Mouse (Mus musculus) left cerebral cortex, adult 8-10 months (tissue): ENCODE measurements at regions not wholly inside any gene's neighbourhood (a gene's known extent, or its start where the extent isn't known, plus 50 kb on each side); places are given as distances from the start of the nearest gene placed in this dataset.

Source experiments
- DNase-seq, 2 experiments: peaks; one replicate each; pipeline ENCODE4 v3.0.0; 2022; ENCODE audit warnings: low spot score in 2 of 2

GRCm38 (mm10) chr2:173368899-173369298, 92.6 kb upstream of the Pmepa1 start:
- no peak for DNase-seq

DNA sequence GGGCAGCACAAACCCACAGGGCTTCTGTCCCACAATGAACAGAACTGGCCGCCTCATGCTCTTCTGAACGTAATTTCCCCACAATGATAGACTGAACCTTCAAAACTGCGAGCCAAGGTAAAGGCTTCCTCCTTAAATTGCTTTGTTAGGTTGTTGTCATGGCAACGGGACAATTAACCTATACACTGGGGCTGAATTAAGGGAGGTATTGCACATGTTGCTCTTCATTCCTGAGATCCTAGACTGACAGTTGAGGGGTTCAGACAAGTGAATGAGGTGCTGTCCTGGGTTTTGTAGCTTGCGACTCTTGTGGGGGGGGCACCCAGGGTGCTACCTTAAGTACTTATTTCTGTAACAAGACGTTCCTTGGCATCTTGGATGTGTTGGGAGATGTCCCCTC, 100.6 kb upstream of the Pmepa1 start:
- DNase-seq, result no peak

DNA sequence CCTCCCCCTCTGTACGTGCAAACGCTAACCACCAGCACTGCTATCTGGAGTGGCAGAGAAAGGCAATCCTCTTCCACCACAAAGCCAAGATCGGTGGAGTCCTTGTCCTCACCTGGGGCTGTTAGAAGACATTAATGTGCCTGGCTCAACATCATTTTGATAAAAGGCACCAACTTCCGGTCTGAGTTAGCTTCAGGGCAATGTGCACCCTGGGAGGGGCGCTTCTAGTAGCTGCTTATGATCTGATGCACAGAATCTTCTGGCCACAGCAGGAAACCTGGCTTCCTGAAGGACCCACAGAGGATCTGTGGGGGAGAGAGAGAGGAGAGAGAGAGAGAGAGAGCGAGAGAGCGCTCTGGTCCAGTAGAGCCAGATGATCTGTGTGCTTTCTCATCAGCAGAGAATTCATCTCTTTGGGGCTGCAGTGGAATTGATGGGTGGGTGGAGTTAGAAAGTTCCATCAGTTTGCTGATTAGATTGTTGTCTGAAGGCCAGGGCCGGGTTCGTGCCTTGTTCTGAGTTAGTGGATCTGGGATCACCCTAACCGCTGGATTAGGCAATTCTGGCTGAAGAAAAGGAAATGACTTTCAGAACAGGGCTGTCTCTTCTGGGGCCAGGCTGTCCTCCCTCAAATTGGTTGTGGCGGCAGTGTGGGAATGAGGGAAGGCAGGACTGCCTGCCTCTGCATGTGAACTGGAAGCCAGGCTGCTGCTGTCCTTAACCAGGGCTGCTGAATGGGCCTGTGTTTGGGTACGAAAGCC, 101.3 kb upstream of the Pmepa1 start:
- no peak for DNase-seq

- DNase-seq, result no peak
Observed at GRCm38 (mm10) chr2:173379736-173380135, 103.4 kb upstream of the Pmepa1 start.

DNA sequence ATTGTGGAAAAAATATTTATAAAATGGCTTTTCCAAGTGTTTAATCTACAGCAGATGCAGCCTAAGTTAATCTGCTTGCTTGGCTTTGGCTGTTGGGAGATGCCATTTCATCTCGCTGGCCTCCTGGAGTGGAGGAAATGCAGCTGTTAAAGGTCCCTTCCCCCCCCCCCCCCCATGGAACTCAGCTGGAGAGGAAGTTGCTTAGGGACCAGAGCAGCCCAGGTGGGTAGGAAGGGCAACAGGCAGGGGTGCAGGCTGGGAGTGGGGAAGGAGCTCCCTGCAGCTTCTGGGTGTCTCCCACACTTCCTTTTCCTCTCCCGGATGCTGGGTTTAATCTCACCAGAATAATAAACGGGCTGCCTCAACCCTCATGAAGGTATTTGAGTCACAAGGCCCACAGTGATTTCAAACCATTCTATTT, 104.0 kb upstream of the Pmepa1 start:
- DNase-seq, result no peak

GRCm38 (mm10) chr2:173382176-173382813, 106.0 kb upstream of the Pmepa1 start:
- no peak for DNase-seq

GRCm38 (mm10) chr2:173384935-173385586, 108.7 kb upstream of the Pmepa1 start:
- DNase-seq, result no peak

GRCm38 (mm10) chr2:173385722-173386141, 109.4 kb upstream of the Pmepa1 start:
- DNase-seq, result no peak

DNA sequence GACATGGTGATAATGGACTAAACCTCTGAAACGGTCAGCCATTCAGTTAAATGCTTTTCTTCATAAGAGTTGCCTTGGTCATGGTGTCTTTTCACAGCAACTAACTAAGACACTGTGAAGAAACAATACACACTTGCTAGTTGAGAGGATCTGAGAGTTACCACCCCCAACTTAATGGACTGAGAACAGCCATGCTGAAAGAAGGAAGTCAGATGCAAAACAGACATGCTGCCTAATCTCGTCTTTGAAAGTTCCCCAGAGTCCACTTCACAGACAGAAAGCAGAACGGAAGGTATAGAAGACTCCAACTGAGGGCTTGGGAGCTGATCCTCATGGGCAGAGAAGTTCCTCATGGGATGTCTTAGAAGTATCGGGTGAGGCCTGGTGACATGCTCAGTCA, 111.8 kb upstream of the Pmepa1 start:
- DNase-seq, result no peak

- no peak for DNase-seq
Observed at GRCm38 (mm10) chr2:173392557-173393323, 116.4 kb upstream of the Pmepa1 start.

DNA sequence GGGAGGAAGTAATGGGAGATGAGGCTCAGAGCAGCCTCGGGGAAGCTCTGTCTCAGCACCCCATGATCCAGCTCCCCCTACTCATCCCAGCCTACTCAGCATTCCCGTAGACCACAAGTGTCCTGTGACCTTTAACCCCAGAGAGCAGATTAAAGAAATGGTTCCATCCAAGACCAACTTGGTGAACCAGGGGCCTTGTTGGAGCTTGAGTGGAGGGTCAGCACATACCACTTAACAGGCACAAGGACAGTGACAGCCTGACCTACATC, 116.9 kb upstream of the Pmepa1 start:
- no peak for DNase-seq

- no peak for DNase-seq
Observed at GRCm38 (mm10) chr2:173395526-173395925, 119.2 kb upstream of the Pmepa1 start.

DNA sequence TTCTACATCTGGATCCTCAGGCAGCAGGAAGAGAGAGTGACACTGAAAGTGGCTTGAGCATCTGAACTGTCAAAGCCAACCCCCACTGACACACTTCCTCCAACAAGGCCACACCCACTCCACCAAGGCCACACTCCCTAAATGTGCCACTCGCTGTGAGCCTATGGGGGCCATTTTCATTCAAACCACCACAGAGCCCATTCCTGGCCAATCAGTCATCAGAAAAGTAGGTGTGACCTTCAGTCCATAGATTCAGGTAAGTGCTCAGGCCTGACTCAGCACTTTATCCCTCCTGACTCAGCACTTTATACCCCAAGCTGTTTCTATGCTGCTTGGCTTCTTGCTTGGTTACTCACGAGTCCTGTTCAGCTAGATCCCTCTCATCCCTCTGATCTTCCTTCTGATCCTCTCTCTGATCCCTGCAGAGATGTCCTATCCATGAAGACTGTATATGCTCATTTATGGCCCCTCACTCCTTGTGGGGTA, 121.6 kb upstream of the Pmepa1 start:
- no peak for DNase-seq

DNA sequence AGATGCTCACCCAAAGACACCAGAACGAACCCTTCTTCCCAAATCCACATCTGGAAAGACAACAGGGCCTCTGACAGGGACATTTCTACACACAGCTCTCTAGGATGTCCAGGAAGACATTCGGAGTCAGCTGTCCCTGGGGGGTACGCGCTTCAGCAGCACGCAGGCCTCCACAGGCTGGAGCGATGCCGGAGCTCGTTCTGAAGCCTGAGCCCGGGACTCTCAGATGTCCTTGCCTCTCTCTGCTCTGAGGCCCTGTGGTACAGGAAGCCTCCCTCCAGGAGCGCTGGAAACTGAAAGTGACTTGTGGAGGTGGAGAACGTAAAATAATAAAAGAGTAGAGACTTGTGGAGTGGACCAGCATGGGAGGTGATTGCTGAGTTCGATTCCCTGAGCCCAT, 116.8 kb upstream of the 1700021F07Rik start:
- DNase-seq, result no peak

- peak; percentile 9 to 50 for DNase-seq
Observed at GRCm38 (mm10) chr2:173406344-173407094, 115.9 kb upstream of the 1700021F07Rik start.

DNA sequence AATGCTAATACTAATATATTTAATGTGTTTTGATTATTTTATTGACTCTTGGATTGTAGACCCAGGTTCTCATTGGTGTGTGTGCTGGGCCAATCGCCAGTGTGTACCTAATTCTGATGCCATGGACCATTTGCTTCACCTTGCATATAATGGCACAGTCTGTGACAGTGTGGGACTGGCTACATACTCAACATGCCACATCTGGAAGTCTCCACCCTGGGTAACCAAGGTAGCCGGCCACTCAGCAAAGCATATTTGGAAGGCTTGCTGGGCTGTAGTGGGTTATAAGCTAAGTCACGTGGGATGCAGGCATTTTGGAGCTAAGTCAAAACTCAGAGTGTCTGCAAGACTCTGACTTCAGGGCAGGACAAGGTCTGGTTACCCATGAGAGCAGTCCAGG, 115.3 kb upstream of the 1700021F07Rik start:
- DNase-seq, result no peak

GRCm38 (mm10) chr2:173408681-173409081, 113.7 kb upstream of the 1700021F07Rik start:
- no peak for DNase-seq

DNA sequence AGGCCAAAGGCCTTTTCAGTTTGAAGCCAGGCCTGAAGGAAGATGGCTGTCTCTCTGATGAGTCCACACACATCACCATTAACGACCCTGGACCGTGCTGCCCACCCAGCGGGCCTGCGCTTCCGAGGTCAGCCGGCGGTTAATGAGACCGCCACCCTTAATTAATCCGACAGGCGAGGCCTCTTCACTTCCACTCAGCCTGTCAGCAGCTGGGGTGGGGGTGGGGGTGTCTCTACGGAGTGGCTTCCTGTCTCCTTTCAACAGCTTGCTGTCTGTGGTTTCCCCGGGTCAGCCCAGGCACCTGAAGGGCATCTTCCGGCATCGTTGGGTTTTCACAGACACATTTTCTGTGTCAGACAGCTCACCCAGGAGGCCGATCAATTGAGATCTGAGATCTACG, 113.0 kb upstream of the 1700021F07Rik start:
- DNase-seq, result no peak

- peak in 1 of 2 experiments; percentile 31 for DNase-seq
Observed at GRCm38 (mm10) chr2:173413906-173414656, 108.3 kb upstream of the 1700021F07Rik start.

DNA sequence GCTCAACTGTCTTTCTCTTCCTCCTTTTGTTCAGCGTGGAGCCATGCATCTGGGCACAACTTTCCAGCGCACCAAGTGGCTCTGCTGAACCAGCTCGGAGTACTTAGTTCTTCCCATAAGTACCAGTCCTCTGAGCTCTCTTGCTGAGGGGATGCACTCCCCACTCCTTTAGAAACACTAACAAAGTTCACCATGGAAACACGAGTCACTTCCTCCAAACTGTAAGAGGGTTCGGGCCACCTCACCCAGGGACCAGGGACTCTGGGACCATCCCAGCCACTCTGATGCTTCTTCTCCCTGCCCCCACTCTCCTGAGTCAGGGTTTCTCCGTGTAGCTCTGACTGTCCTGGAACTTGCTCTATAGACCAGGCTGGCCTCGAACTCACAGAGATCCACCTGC, 107.0 kb upstream of the 1700021F07Rik start:
- no peak for DNase-seq
